Mouse (Mus musculus) bone marrow, adult 2 months (tissue): ENCODE results near the gene Chpf.

Experiments
- CTCF ChIP-seq: fragments of 200-500 bp; IDR thresholded peaks from 2 replicates; pipeline ENCODE4 v1.5.1; 2011; ENCODE audit warnings: low read length, control low read depth; ENCODE audit not compliant: control insufficient read depth, insufficient read depth
- POLR2A ChIP-seq: fragments of 200-500 bp; IDR thresholded peaks from 2 replicates; pipeline ENCODE4 v1.6.1; 2011; ENCODE audit warnings: low read depth, mild to moderate bottlenecking, control low read depth, low read length, borderline replicate concordance; ENCODE audit not compliant: control insufficient read depth

- TF ChIP-seq POLR2A (no peak), CTCF (no peak)
Observed at GRCm38 (mm10) chr1:75499441-75499840, 20.3 kb upstream of the Chpf start.
